Mouse (Mus musculus): ENCODE results near the gene Hspb8.
"Not testable (repeated sequence)": the region's sequence is repeated elsewhere in the genome, so short reads cannot be mapped to it uniquely, and the experiment has no call there.

Gene Hspb8

GRCm38 (mm10) chr5:116389856-116390542, 32.7 kb downstream of the Hspb8 start:
- DNase-seq (ENCODE audit: low spot score in 2 of 2), result peak; percentile 11 to 26

DNA sequence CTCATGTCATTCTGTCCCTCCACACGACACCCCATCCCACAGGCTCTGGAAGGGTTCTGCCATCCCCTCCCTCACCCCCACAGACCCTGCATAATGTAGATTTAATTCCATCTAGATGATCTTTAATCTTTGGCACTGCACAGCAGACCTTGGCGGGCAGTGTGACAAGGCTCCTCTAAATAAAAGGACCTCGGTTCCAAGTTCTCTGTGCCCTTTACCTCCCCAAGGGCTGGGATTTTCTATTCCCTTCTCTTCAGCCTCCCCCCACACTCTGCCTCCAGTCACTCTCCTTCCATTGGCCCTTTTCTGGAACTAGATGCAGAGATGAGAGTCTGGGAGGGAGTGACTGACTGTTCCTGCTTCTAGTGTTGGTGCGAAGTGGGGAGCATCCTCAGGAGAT, 33.3 kb downstream of the Hspb8 start:
- no peak for DNase-seq (ENCODE audit: low spot score in 2 of 2)

GRCm38 (mm10) chr5:116387302-116387935, 35.2 kb downstream of the Hspb8 start:
- DNase-seq (ENCODE audit: low spot score in 2 of 2), result no peak

DNA sequence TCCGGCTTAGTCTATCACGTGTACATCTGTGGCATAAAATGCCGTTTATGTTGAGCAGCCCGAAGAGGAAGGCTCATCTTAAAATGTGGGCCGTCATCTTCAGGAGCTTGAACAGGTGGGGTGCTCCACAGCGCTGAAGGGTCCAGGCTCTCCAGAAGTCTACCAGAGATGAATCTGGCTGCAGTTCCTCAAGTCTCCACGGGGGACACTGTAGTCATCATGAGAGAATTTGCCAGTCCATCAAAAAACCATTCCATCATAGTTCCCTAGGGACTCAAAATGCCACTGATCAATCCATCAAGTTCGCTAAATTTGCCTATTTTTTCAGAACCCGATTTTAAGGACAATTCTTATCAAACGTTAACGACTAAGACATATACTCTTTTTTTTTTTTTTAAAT, 36.6 kb downstream of the Hspb8 start:
- peak; percentile 18 to 55 for DNase-seq (ENCODE audit: low spot score in 2 of 2)

GRCm38 (mm10) chr5:116382646-116383045, 40.0 kb downstream of the Hspb8 start:
- DNase-seq (ENCODE audit: low spot score in 2 of 2), result not testable (repeated sequence)

- no peak for DNase-seq (ENCODE audit: low spot score in 2 of 2)
Measured at GRCm38 (mm10) chr5:116381726-116382125, 40.9 kb downstream of the Hspb8 start.

GRCm38 (mm10) chr5:116381217-116381616, 41.4 kb downstream of the Hspb8 start:
- DNase-seq (ENCODE audit: low spot score in 2 of 2), result no peak

DNA sequence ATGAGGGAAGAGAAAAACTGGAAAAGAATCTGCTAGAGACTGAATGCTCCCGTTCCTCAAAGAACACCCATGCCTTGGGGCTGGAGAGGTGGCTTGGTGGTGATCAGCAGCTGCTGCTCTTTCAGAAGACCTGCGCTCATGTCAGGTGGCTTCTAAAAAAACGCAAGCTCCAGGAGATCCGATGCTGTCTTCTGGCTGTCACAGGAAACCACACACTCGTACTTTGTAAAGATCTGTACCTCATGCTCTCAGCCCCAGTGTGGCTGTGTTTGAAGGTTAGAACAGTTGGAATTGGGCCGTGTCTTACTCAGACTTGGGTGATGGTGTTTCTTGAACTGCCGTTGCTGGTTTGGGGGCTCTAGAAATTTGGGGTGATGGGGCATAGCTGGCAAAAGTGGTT, 42.3 kb downstream of the Hspb8 start:
- no peak for DNase-seq (ENCODE audit: low spot score in 2 of 2)

GRCm38 (mm10) chr5:116378872-116379271, 43.8 kb downstream of the Hspb8 start:
- no peak for DNase-seq (ENCODE audit: low spot score in 2 of 2)

DNA sequence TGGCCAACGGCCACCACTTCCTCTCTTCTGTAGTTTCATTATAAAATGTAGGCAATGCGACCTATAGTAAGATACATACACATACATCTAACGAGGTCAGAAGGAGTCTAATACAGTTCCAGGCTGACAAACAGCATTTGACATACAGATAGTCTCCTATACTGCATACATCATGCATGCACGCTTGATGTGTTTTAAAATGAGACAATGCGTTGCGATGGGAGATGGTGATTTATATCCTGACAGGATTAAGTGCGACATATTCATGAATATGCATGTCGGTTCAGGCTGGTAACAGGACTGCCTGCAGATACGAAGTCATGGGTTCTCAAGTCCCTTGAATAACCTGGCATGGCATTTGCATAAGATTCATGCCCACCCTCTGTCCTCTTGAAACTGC, 54.7 kb downstream of the Hspb8 start:
- DNase-seq (ENCODE audit: low spot score in 2 of 2), result no peak

DNA sequence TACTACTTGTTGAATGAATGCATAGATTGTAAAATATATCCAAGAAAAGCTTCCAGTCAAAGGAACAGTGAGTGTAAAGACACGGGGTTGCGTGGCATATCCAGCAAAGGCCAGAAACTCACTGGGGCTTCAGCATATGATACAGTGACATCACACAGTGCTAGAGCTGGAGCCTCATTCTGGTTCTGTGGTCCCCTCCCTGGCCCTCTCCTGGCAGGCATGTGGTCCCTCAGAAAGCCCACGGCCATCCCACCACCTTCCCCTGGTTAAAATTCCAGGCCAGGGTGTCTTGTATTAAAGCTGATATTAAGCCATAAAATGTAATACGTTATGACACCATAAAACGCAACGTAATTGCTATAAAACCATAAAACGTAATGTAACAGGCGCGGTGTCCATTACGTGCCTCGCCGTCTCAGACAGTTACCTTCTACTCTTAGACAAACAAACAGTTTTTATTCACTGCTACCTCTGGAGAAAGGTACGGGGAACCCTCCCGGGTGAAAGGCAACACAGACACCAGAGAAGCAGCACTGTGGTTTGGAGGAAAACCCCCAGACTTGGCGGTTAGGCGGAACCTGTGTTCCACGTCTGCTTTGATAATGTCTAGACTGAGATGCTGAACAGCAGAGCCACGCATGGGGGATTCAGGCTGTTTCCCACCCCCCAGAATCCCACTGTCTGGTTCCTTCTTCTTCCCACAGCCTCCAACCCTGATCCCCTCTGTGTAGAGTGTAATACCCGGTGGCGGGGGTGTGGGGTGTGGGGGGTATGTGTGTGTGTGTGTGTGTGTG, 55.6 kb downstream of the Hspb8 start:
- DNase-seq (ENCODE audit: low spot score in 2 of 2), result no peak

GRCm38 (mm10) chr5:116361342-116361741, 61.3 kb downstream of the Hspb8 start:
- DNase-seq (ENCODE audit: low spot score in 2 of 2), result no peak

DNA sequence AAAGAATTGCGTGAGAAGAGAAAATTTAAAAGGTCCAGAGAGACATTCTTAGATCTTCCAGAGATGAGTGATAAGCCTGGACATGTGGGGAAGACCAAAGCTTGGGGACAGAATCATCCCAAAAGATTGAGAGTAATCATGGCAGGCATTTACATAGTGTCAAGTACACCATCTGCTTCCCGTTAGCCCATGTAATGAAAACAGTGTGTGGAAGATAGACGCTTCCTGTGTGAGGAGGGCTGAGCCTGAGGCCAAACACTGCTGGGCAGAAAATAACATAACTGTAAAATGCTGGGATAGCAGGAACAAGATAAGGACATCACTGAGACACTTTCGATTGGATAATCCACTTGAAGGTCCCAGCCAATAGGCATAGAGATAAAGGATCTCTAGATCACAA, 61.9 kb downstream of the Hspb8 start:
- no peak for DNase-seq (ENCODE audit: low spot score in 2 of 2)

Measured in frontal cortex, postnatal 14 days (tissue).